26 mouse cellular contexts compared by ENCODE assay signal in genomic region chr7:34539856-34540255, GRCm38 (mm10).
"Had no signal": no experiment of that assay in that cellular context is flagged by ENCODE, and none has a peak within 500 bp of the region (broad histone marks: within the 10 kb centered on the region; RNA-seq: fewer than 3 reads in every experiment).

No protein-coding gene starts in this region.

- H3K27me3 ChIP-seq: heart, embryonic 12.5 days; hindbrain, embryonic 12.5 days; intestine, embryonic 15.5 days; kidney, embryonic 15.5 days; limb, embryonic 13.5 days; limb, embryonic 15.5 days; liver, embryonic 12.5 days had no signal

- H3K4me2 ChIP-seq: heart, embryonic 12.5 days; hindbrain, embryonic 12.5 days; hindbrain, embryonic 14.5 days; intestine, embryonic 15.5 days; kidney, embryonic 15.5 days; limb, embryonic 13.5 days; limb, embryonic 15.5 days; liver, embryonic 12.5 days had no signal

- H3K4me1 ChIP-seq: heart, embryonic 10.5 days; hindbrain, embryonic 10.5 days; hindbrain, embryonic 12.5 days; intestine, embryonic 15.5 days; kidney, embryonic 15.5 days; limb, embryonic 15.5 days; liver, embryonic 12.5 days had no signal

- H3K4me3 ChIP-seq: gastrocnemius, adult 2 months; heart, adult 2 months; heart, embryonic 10.5 days; heart, embryonic 12.5 days; hindbrain, embryonic 10.5 days; hindbrain, embryonic 12.5 days; intestine, embryonic 15.5 days; kidney, embryonic 15.5 days; limb, embryonic 13.5 days; limb, embryonic 15.5 days; liver, embryonic 12.5 days had no signal

- ATAC-seq: hindbrain, embryonic 16.5 days; inflammation-experienced regulatory T-cells, adult 6 months; intestine, embryonic 15.5 days; intestine, postnatal 0 days; liver, embryonic 12.5 days had no signal

- H3K36me3 ChIP-seq: heart, embryonic 10.5 days; heart, embryonic 12.5 days; hindbrain, embryonic 10.5 days; hindbrain, embryonic 12.5 days; intestine, embryonic 15.5 days; kidney, embryonic 15.5 days; limb, embryonic 13.5 days; limb, embryonic 15.5 days; liver, embryonic 12.5 days had no signal

- H3K9ac ChIP-seq: heart, embryonic 12.5 days; hindbrain, embryonic 12.5 days; hindbrain, embryonic 14.5 days; intestine, embryonic 15.5 days; kidney, embryonic 15.5 days; limb, embryonic 13.5 days; limb, embryonic 15.5 days; liver, embryonic 12.5 days; liver, embryonic 14.5 days had no signal

- H3K9me3 ChIP-seq: heart, embryonic 10.5 days; hindbrain, embryonic 12.5 days; intestine, embryonic 15.5 days; kidney, embryonic 15.5 days; limb, embryonic 15.5 days had no signal

- DNase-seq: gastrocnemius, adult 2 months; gastrocnemius, postnatal 10 days; gastrocnemius, postnatal 25 days; heart, adult 2 months; heart, postnatal 10 days; heart, postnatal 4 days; kidney, adult 18-20 months; kidney, adult 8-10 months; kidney, postnatal 14 days; kidney, postnatal 36 days; left cerebral cortex, postnatal 4 days had no signal

- H3K27ac ChIP-seq: gastrocnemius, adult 2 months; heart, adult 2 months; heart, embryonic 10.5 days; hindbrain, embryonic 10.5 days; hindbrain, embryonic 12.5 days; hindbrain, embryonic 14.5 days; intestine, embryonic 15.5 days; kidney, embryonic 15.5 days; kidney, postnatal 0 days; limb, embryonic 13.5 days; limb, embryonic 15.5 days; liver, embryonic 12.5 days; liver, embryonic 14.5 days had no signal
